Mouse (Mus musculus) layer of hippocampus, adult 2 months (tissue): ENCODE data around the gene Haspin. TPM values are rescaled to one million over a fixed set of nuclear protein-coding genes. Genes with fewer than 3 reads are reported as not detected.
A peak's percentile ranks its signal among the peaks of the same experiment; 100 is the strongest.

Experiments used
- DNase-seq, 2 experiments: peaks; one replicate each; pipeline ENCODE4 v3.0.0; 2022; ENCODE audit warnings: low spot score in 2 of 2
- H3K27ac ChIP-seq: fragments of 200-600 bp; 2 replicates; pipeline ENCODE4 v1.8.1; 2022
- H3K4me3 ChIP-seq: fragments of 200-600 bp; 2 replicates; pipeline ENCODE4 v1.8.1; 2022; ENCODE audit warnings: mild to moderate bottlenecking
- CTCF ChIP-seq: fragments of 200-600 bp; conservative IDR thresholded peaks from 2 replicates; pipeline ENCODE4 v1.8.1; 2022; ENCODE audit warnings: antibody characterized with exemption, mild to moderate bottlenecking, moderate library complexity
- long read RNA-seq, 2 experiments: library from polyadenylated mRNA; stranded (forward); transcript quantifications; one replicate each; pipeline ENCODE4 v2.0.0; 2021; ENCODE audit warnings: borderline mapping rate in 2 of 2
- total RNA-seq, 2 experiments: library from RNA; stranded (reverse); gene quantifications; 2 replicates each; pipeline ENCODE4 v1.2.3; 2021

The Haspin gene
- total RNA-seq, result under 1 TPM; 0.33 to 0.44 TPM
- long read RNA-seq, experiment 1, partial matches to known transcripts, result 0 of 1 reads
- long read RNA-seq, experiment 1, other reads (novel, unspliced or antisense), result 0 of 1 reads
- long read RNA-seq, experiment 2, result 0 reads

- peak; percentile 100 for TF ChIP-seq CTCF
- peak within 1 kb of the TSS; percentile 65 for H3K4me3 ChIP-seq
- DNase-seq, result peak; percentile 84 to 94
- 0 out of 2 replicates have a peak within 1 kb of the TSS, but pooled peaks have one; percentile 12 for H3K27ac ChIP-seq
Measured at GRCm38 (mm10) chr11:73137591-73138501, at the start of gene Haspin. TSS of gene Haspin (minus strand) at chr11:73138294.

- no peak for DNase-seq
- no peak for TF ChIP-seq CTCF
- H3K27ac ChIP-seq, result no peak overlapping the region
- H3K4me3 ChIP-seq, result no peak overlapping the region
Measured at GRCm38 (mm10) chr11:73187231-73187630, 49.1 kb upstream of the Haspin start.

GRCm38 (mm10) chr11:73185872-73186615 is 48.0 kb upstream of the Haspin start:
- no peak overlapping the region for H3K4me3 ChIP-seq
- H3K27ac ChIP-seq, result no peak overlapping the region
- no peak for DNase-seq
- no peak for TF ChIP-seq CTCF

- H3K4me3 ChIP-seq, result peak overlapping the region; percentile 89
- 0 out of 2 replicates have a peak, but pooled peaks have one; percentile 11 for TF ChIP-seq CTCF
- no peak for DNase-seq
- peak overlapping the region; percentile 90; the same call in 1 of the 2 replicates for H3K27ac ChIP-seq
Measured at GRCm38 (mm10) chr11:73177895-73178294, 39.8 kb upstream of the Haspin start.

- DNase-seq, result no peak
- no peak for TF ChIP-seq CTCF
- H3K27ac ChIP-seq, result peak overlapping the region; percentile 90
- peak overlapping the region; percentile 89 for H3K4me3 ChIP-seq
Measured at GRCm38 (mm10) chr11:73177509-73177875, 39.4 kb upstream of the Haspin start.

- H3K4me3 ChIP-seq, result peak within 1 kb of the TSS; percentile 89
- peak within 1 kb of the TSS; percentile 90 for H3K27ac ChIP-seq
- 0 out of 2 replicates have a peak, but pooled peaks have one; percentile 1 for TF ChIP-seq CTCF
- peak; percentile 95 to 96 for DNase-seq
Measured at GRCm38 (mm10) chr11:73176608-73177508, 38.8 kb upstream of the Haspin start, which contains the start of the genes Emc6 and Tax1bp3. TSS of gene Emc6 (minus strand) at chr11:73177037. TSS of gene Tax1bp3 (plus strand) at chr11:73177083.

GRCm38 (mm10) chr11:73176186-73176585 is 38.1 kb upstream of the Haspin start:
- peak overlapping the region; percentile 90 for H3K27ac ChIP-seq
- no peak for TF ChIP-seq CTCF
- no peak for DNase-seq
- H3K4me3 ChIP-seq, result peak overlapping the region; percentile 89

GRCm38 (mm10) chr11:73175612-73176011 is 37.5 kb upstream of the Haspin start:
- no peak for TF ChIP-seq CTCF
- DNase-seq, result no peak
- Histone ChIP-seq H3K4me3 (peak overlapping the region; percentile 89), H3K27ac (no peak overlapping the region)

- Histone ChIP-seq H3K4me3 (no peak overlapping the region), H3K27ac (no peak overlapping the region)
- no peak for DNase-seq
- no peak for TF ChIP-seq CTCF
Measured at GRCm38 (mm10) chr11:73172186-73172585, 34.1 kb upstream of the Haspin start.

- Histone ChIP-seq H3K4me3 (no peak overlapping the region), H3K27ac (no peak overlapping the region)
- peak; percentile 83 for TF ChIP-seq CTCF
- DNase-seq, result peak; percentile 66 to 69
Measured at GRCm38 (mm10) chr11:73169231-73169630, 31.1 kb upstream of the Haspin start.

GRCm38 (mm10) chr11:73168576-73168975 is 30.5 kb upstream of the Haspin start:
- H3K27ac ChIP-seq, result no peak overlapping the region
- no peak for DNase-seq
- TF ChIP-seq CTCF, result no peak
- no peak overlapping the region for H3K4me3 ChIP-seq

- DNase-seq, result no peak
- TF ChIP-seq CTCF, result no peak
- Histone ChIP-seq H3K27ac (no peak overlapping the region), H3K4me3 (no peak overlapping the region)
Measured at GRCm38 (mm10) chr11:73168071-73168470, 30.0 kb upstream of the Haspin start.
